15 mouse cellular contexts compared by ENCODE assay signal in the genomic region with DNA sequence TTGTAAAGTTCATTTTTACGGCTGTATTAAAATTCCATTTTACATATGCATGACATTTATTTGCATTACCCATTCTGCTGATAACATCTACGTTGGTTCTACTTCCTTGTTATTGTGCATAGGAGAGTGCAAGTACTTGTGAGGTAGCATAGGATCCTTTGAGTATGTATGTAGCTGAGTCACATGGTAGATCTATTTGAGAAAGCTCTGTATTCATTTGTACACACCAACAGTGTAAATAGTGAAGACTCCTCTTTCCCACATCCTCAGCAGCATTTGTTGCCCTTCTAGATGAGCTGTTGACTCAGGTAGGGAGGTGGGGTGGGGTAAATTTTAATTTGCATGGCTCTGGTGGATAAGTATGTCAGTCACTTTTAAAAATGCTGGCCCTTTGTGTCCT. TPM values are rescaled to one million over a fixed set of nuclear protein-coding genes. Genes with fewer than 3 reads are reported as not detected.
"Had no signal": no experiment of that assay in that cellular context is flagged by ENCODE, and none has a peak within 500 bp of the region (broad histone marks: within the 10 kb centered on the region; RNA-seq: fewer than 3 reads in every experiment).

No protein-coding gene starts in this region.

- H3K9ac ChIP-seq: kidney, embryonic 15.5 days; limb, embryonic 15.5 days; midbrain, embryonic 13.5 days had no signal

- H3K4me3 ChIP-seq: kidney, embryonic 15.5 days; limb, embryonic 15.5 days; midbrain, embryonic 13.5 days had no signal

- H3K27ac ChIP-seq: kidney, embryonic 15.5 days; limb, embryonic 15.5 days; midbrain, embryonic 13.5 days had no signal

- DNase-seq: kidney, adult 2 months; kidney, postnatal 14 days; lung, adult 2 months; lung, postnatal 36 days; right cerebral cortex, postnatal 14 days; thymus, adult 2 months; thymus, postnatal 25 days had no signal

- ATAC-seq: intestine, embryonic 16.5 days; lung, postnatal 0 days; midbrain, embryonic 13.5 days had no signal

- H3K4me2 ChIP-seq: kidney, embryonic 15.5 days; limb, embryonic 15.5 days; midbrain, embryonic 13.5 days had no signal

- H3K27me3 ChIP-seq: kidney, embryonic 15.5 days; limb, embryonic 15.5 days; midbrain, embryonic 13.5 days had no signal

- H3K9me3 ChIP-seq: kidney, embryonic 15.5 days; limb, embryonic 15.5 days; midbrain, embryonic 13.5 days had no signal

RNA-seq across cellular contexts. Expression of a gene that starts 44.1 kb away (rescaled TPM):
- polyA plus RNA-seq: large intestine, adult 2 months; neural tube, embryonic 14.5 days had no signal

RNA-seq across cellular contexts. Expression of a gene that starts 47.5 kb away (rescaled TPM):
- polyA plus RNA-seq: testis, adult 2 months had no signal
